Mouse (Mus musculus): ENCODE data around the gene Lix1l. TPM values are rescaled to one million over a fixed set of nuclear protein-coding genes. Genes with fewer than 3 reads are reported as not detected.

Lix1l gene
- total RNA-seq, 1 experiment, result 4.6 TPM

DNA sequence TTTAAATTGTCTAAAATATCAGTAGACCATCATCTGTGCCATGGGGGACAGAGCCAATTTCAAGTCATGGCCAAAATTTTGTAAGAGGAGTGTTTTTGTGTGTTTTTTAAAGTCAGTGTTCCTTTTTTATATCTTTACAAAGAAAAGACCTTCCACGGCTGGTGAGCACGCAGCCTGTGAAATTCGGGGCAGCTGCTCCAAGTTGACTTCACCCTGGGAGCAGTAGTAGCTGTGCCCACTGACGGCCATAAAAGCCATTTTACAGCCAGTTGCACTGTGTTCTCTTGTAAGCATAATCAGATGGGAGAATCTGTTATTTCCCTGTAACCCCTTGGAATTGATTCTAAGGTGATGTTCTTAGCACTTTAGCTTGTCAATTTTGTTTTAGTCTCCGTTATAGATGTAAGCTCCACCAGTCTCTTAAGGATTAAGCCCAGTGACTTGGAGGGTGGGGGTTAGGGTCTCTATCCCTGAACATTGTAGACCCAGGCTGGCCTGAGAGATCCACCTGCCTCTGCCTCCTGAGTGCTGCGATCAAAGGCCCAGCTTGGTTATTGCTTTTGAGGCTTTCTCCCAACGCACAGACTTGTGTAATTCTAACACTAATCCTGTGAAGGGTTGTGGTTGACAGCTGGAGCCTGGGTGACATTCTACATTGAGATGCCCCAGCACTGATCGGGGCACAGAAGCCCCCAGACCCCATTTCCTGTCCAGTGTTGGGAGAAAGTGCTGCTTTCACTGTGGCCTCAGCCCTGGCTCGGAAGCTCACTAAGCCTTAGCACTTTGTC is 39.9 kb upstream of the Lix1l start:
- H3K4me1 ChIP-seq (ENCODE audit: control insufficient read depth in 2 of 2, insufficient read depth in 2 of 2, low read length in 2 of 2, poor library complexity in 1 of 2), result peaks cover 9 to 17% of the 10 kb centered on the region in 2 experiments

DNA sequence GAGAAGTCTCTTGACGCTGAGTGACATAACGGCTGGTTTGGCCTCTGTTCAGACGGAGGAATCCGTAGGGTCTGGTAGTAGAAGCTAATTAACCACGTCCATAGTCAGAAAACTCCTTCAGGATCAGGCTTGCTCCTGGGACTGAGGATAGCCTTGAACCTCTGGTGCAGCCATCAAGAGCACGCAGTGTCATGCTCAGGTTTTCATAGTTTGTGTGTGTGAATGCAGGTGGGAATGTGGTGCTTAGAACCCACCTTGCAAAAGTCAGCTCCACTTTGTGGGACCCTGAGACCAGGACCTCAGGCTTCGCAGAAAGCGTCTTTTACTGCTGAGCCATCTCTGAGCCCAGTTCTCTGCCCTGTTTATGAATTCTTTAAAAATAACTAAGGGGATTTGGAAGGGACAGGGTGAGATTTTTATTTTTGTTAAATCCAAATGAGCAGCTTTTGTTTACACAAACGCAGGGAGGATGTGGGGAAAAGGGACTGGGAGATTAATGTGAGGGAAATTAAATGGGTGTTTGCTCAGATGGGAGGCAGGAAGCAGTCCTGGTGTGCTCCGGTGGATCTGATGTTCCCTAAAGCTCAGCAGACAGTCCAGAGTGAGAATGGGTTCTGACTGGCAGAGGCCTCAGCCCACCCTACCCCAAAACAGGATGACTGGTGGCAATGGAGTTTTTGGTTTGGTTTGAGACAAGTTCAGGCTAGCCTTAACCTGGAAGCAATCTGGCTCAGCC is 38.8 kb upstream of the Lix1l start:
- no peak for DNase-seq (ENCODE audit: low read depth, low spot score)
- no peak overlapping the region; the same call in 1 of the 2 replicates for H3K9ac ChIP-seq (ENCODE audit: insufficient read depth, low read depth, low read length, poor library complexity, severe bottlenecking)
- H3K27ac ChIP-seq (ENCODE audit: insufficient read depth, low read depth, low read length, poor library complexity, severe bottlenecking), result peak overlapping the region; percentile 29; the same call in 1 of the 2 replicates
- in situ Hi-C loops (cut with MboI; ENCODE audit: low sequenced_read_pairs in 2 of 2, unreplicated experiment in 2 of 2), result no loop called here
- no peaks in the 10 kb centered on the region for H3K9me3 ChIP-seq (ENCODE audit: control insufficient read depth, insufficient read depth, low read depth, low read length)
- peak overlapping the region in 1 of 2 experiments; percentile 60; a peak in 2 of 4 replicates for H3K4me3 ChIP-seq (ENCODE audit: insufficient read depth in 1 of 2, low read depth in 1 of 2, low read length in 2 of 2, poor library complexity in 1 of 2, severe bottlenecking in 1 of 2)
- H3K36me3 ChIP-seq (ENCODE audit: control insufficient read depth, insufficient read depth, low read length, poor library complexity, severe bottlenecking), result peaks cover 28% of the 10 kb centered on the region
- H3K4me1 ChIP-seq (ENCODE audit: control insufficient read depth in 2 of 2, insufficient read depth in 2 of 2, low read length in 2 of 2, poor library complexity in 1 of 2), result peaks cover 9 to 19% of the 10 kb centered on the region in 2 experiments
- TF ChIP-seq HCFC1 (IDR thresholded peaks at IDR 0.05; ENCODE audit: borderline replicate concordance, insufficient read depth, low read length), result no peak
- no peak for TF ChIP-seq CHD2 (IDR thresholded peaks at IDR 0.05; ENCODE audit: low read depth, low read length)
- no peak for TF ChIP-seq ZC3H11A (IDR thresholded peaks at IDR 0.05; ENCODE audit: borderline replicate concordance, low read depth, low read length)
- no peak for TF ChIP-seq MAFK (IDR thresholded peaks at IDR 0.05; ENCODE audit: insufficient read depth, low read depth, low read length)
- no peak for TF ChIP-seq ZNF384 (IDR thresholded peaks at IDR 0.05; ENCODE audit: low read depth, low read length)

More for the DNA sequence above, 39.9 kb upstream of the Lix1l start:
- in situ Hi-C loops (cut with MboI; ENCODE audit: low sequenced_read_pairs in 2 of 2, unreplicated experiment in 2 of 2), result no loop called here
- TF ChIP-seq MAFK (IDR thresholded peaks at IDR 0.05; ENCODE audit: insufficient read depth, low read depth, low read length) (no peak), ZC3H11A (IDR thresholded peaks at IDR 0.05; ENCODE audit: borderline replicate concordance, low read depth, low read length) (no peak), CHD2 (IDR thresholded peaks at IDR 0.05; ENCODE audit: low read depth, low read length) (no peak), HCFC1 (IDR thresholded peaks at IDR 0.05; ENCODE audit: borderline replicate concordance, insufficient read depth, low read length) (no peak), ZNF384 (IDR thresholded peaks at IDR 0.05; ENCODE audit: low read depth, low read length) (no peak)
- Histone ChIP-seq H3K4me3 (ENCODE audit: insufficient read depth in 1 of 2, low read depth in 1 of 2, low read length in 2 of 2, poor library complexity in 1 of 2, severe bottlenecking in 1 of 2) (peak overlapping the region; percentile 60 to 89), H3K27ac (ENCODE audit: insufficient read depth, low read depth, low read length, poor library complexity, severe bottlenecking) (no peak overlapping the region), H3K9me3 (ENCODE audit: control insufficient read depth, insufficient read depth, low read depth, low read length) (no peaks in the 10 kb centered on the region), H3K36me3 (ENCODE audit: control insufficient read depth, insufficient read depth, low read length, poor library complexity, severe bottlenecking) (peaks cover 28% of the 10 kb centered on the region), H3K9ac (ENCODE audit: insufficient read depth, low read depth, low read length, poor library complexity, severe bottlenecking) (peak overlapping the region; percentile 16; the same call in 1 of the 2 replicates)
- no peak for DNase-seq (ENCODE audit: low read depth, low spot score)

GRCm38 (mm10) chr3:96563267-96563666 is 37.7 kb upstream of the Lix1l start:
- no peaks in the 10 kb centered on the region for H3K9me3 ChIP-seq (ENCODE audit: control insufficient read depth, insufficient read depth, low read depth, low read length)

GRCm38 (mm10) chr3:96563911-96564632 is 36.9 kb upstream of the Lix1l start:
- Histone ChIP-seq H3K27ac (ENCODE audit: insufficient read depth, low read depth, low read length, poor library complexity, severe bottlenecking) (peak overlapping the region; percentile 47; the same call in 1 of the 2 replicates), H3K4me1 (ENCODE audit: control insufficient read depth in 2 of 2, insufficient read depth in 2 of 2, low read length in 2 of 2, poor library complexity in 1 of 2) (peaks cover 12 to 21% of the 10 kb centered on the region in 2 experiments), H3K9ac (ENCODE audit: insufficient read depth, low read depth, low read length, poor library complexity, severe bottlenecking) (peak overlapping the region; percentile 1; the same call in 1 of the 2 replicates), H3K9me3 (ENCODE audit: control insufficient read depth, insufficient read depth, low read depth, low read length) (no peaks in the 10 kb centered on the region), H3K36me3 (ENCODE audit: control insufficient read depth, insufficient read depth, low read length, poor library complexity, severe bottlenecking) (peaks cover 24% of the 10 kb centered on the region), H3K4me3 (ENCODE audit: insufficient read depth in 1 of 2, low read depth in 1 of 2, low read length in 2 of 2, poor library complexity in 1 of 2, severe bottlenecking in 1 of 2) (no peak overlapping the region)
- TF ChIP-seq ZC3H11A (IDR thresholded peaks at IDR 0.05; ENCODE audit: borderline replicate concordance, low read depth, low read length), result no peak
- TF ChIP-seq CHD2 (IDR thresholded peaks at IDR 0.05; ENCODE audit: low read depth, low read length), result no peak
- in situ Hi-C loops (cut with MboI; ENCODE audit: low sequenced_read_pairs in 2 of 2, unreplicated experiment in 2 of 2), result no loop called here
- no peak for DNase-seq (ENCODE audit: low read depth, low spot score)

More at GRCm38 (mm10) chr3:96563267-96563666, 37.7 kb upstream of the Lix1l start:
- no peak for DNase-seq (ENCODE audit: low read depth, low spot score)
- Histone ChIP-seq H3K27ac (ENCODE audit: insufficient read depth, low read depth, low read length, poor library complexity, severe bottlenecking) (no peak overlapping the region), H3K4me1 (ENCODE audit: control insufficient read depth in 2 of 2, insufficient read depth in 2 of 2, low read length in 2 of 2, poor library complexity in 1 of 2) (peaks cover 9 to 21% of the 10 kb centered on the region in 2 experiments), H3K9ac (ENCODE audit: insufficient read depth, low read depth, low read length, poor library complexity, severe bottlenecking) (no peak overlapping the region; the same call in 1 of the 2 replicates), H3K4me3 (ENCODE audit: insufficient read depth in 1 of 2, low read depth in 1 of 2, low read length in 2 of 2, poor library complexity in 1 of 2, severe bottlenecking in 1 of 2) (0 out of 4 replicates have a peak overlapping the region, but pooled peaks of 1 of the 2 experiments have one; percentile 7), H3K36me3 (ENCODE audit: control insufficient read depth, insufficient read depth, low read length, poor library complexity, severe bottlenecking) (peaks cover 28% of the 10 kb centered on the region)
- in situ Hi-C loops (cut with MboI; ENCODE audit: low sequenced_read_pairs in 2 of 2, unreplicated experiment in 2 of 2), result no loop called here
- no peak for TF ChIP-seq MAFK (IDR thresholded peaks at IDR 0.05; ENCODE audit: insufficient read depth, low read depth, low read length)
- TF ChIP-seq ZNF384 (IDR thresholded peaks at IDR 0.05; ENCODE audit: low read depth, low read length), result no peak
- no peak for TF ChIP-seq ZC3H11A (IDR thresholded peaks at IDR 0.05; ENCODE audit: borderline replicate concordance, low read depth, low read length)
- TF ChIP-seq CHD2 (IDR thresholded peaks at IDR 0.05; ENCODE audit: low read depth, low read length), result no peak
- TF ChIP-seq HCFC1 (IDR thresholded peaks at IDR 0.05; ENCODE audit: borderline replicate concordance, insufficient read depth, low read length), result no peak

All from ES-E14 (cell line).